Mouse (Mus musculus): Measurements from ENCODE around the gene Zfp26. TPM values are rescaled to one million over a fixed set of nuclear protein-coding genes. Genes with fewer than 3 reads are reported as not detected.

Gene Zfp26
- polyA plus RNA-seq, 1 experiment from 2014 or later: 32.7 TPM

- Histone ChIP-seq H3K9me3 (ENCODE audit: control insufficient read depth, low read depth, low read length) (no peaks in the 10 kb centered on the region), H3K36me3 (ENCODE audit: control insufficient read depth, insufficient read depth, low read length) (peaks cover 53% of the 10 kb centered on the region), H3K27me3 (ENCODE audit: control insufficient read depth, insufficient read depth, low read length) (no peaks in the 10 kb centered on the region), H3K27ac (ENCODE audit: low read length) (no peak overlapping the region), H3K4me2 (replicated peaks; ENCODE audit: low read depth, low read length) (no peak overlapping the region), H3K9ac (replicated peaks; ENCODE audit: low read depth, low read length) (no peak overlapping the region), H3K4me3 (ENCODE audit: low read depth, low read length) (no peak overlapping the region), H3K4me1 (ENCODE audit: control insufficient read depth, insufficient read depth, low read length) (no peaks in the 10 kb centered on the region)
- ATAC-seq (ENCODE audit: insufficient number of reproducible peaks, insufficient read depth, low FRiP score, low read depth): no peak
- 90% methylated on average over 1 of the region's 1 CpGs for WGBS
Observed at GRCm38 (mm10) chr9:20476632-20477031, 16.7 kb upstream of the Zfp26 start.

GRCm38 (mm10) chr9:20466761-20467442 is 6.9 kb upstream of the Zfp26 start:
- Histone ChIP-seq H3K27ac (ENCODE audit: low read length) (no peak overlapping the region), H3K36me3 (ENCODE audit: control insufficient read depth, insufficient read depth, low read length) (peaks cover 25% of the 10 kb centered on the region), H3K9me3 (ENCODE audit: control insufficient read depth, low read depth, low read length) (peaks cover 13% of the 10 kb centered on the region), H3K4me1 (ENCODE audit: control insufficient read depth, insufficient read depth, low read length) (no peaks in the 10 kb centered on the region), H3K27me3 (ENCODE audit: control insufficient read depth, insufficient read depth, low read length) (no peaks in the 10 kb centered on the region), H3K4me3 (ENCODE audit: low read depth, low read length) (no peak overlapping the region), H3K4me2 (replicated peaks; ENCODE audit: low read depth, low read length) (no peak overlapping the region), H3K9ac (replicated peaks; ENCODE audit: low read depth, low read length) (no peak overlapping the region)
- peak; percentile 46; the same call in 1 of the 2 replicates for ATAC-seq (ENCODE audit: insufficient number of reproducible peaks, insufficient read depth, low FRiP score, low read depth)
- WGBS: 55% methylated on average over 7 of the region's 7 CpGs

GRCm38 (mm10) chr9:20453647-20454046 is 6.3 kb downstream of the Zfp26 start:
- Histone ChIP-seq H3K4me3 (ENCODE audit: low read depth, low read length) (no peak overlapping the region), H3K27ac (ENCODE audit: low read length) (no peak overlapping the region), H3K9ac (replicated peaks; ENCODE audit: low read depth, low read length) (no peak overlapping the region), H3K36me3 (ENCODE audit: control insufficient read depth, insufficient read depth, low read length) (peaks cover 33% of the 10 kb centered on the region), H3K4me2 (replicated peaks; ENCODE audit: low read depth, low read length) (no peak overlapping the region), H3K9me3 (ENCODE audit: control insufficient read depth, low read depth, low read length) (no peaks in the 10 kb centered on the region), H3K4me1 (ENCODE audit: control insufficient read depth, insufficient read depth, low read length) (0 out of 2 replicates have a peak, but pooled peaks cover 3% of the 10 kb centered on the region), H3K27me3 (ENCODE audit: control insufficient read depth, insufficient read depth, low read length) (no peaks in the 10 kb centered on the region)
- no peak for ATAC-seq (ENCODE audit: insufficient number of reproducible peaks, insufficient read depth, low FRiP score, low read depth)
- 84% methylated on average over 4 of the region's 4 CpGs for WGBS

GRCm38 (mm10) chr9:20451493-20451892 is 8.5 kb downstream of the Zfp26 start:
- 86% methylated on average over 1 of the region's 1 CpGs for WGBS
- Histone ChIP-seq H3K9ac (replicated peaks; ENCODE audit: low read depth, low read length) (no peak overlapping the region), H3K4me1 (ENCODE audit: control insufficient read depth, insufficient read depth, low read length) (no peaks in the 10 kb centered on the region), H3K4me2 (replicated peaks; ENCODE audit: low read depth, low read length) (no peak overlapping the region), H3K4me3 (ENCODE audit: low read depth, low read length) (no peak overlapping the region), H3K27ac (ENCODE audit: low read length) (no peak overlapping the region), H3K27me3 (ENCODE audit: control insufficient read depth, insufficient read depth, low read length) (no peaks in the 10 kb centered on the region), H3K36me3 (ENCODE audit: control insufficient read depth, insufficient read depth, low read length) (peaks cover 26% of the 10 kb centered on the region), H3K9me3 (ENCODE audit: control insufficient read depth, low read depth, low read length) (no peaks in the 10 kb centered on the region)
- ATAC-seq (ENCODE audit: insufficient number of reproducible peaks, insufficient read depth, low FRiP score, low read depth): no peak

GRCm38 (mm10) chr9:20443183-20443783 is 16.7 kb downstream of the Zfp26 start:
- H3K9ac ChIP-seq (replicated peaks; ENCODE audit: low read depth, low read length): no peak overlapping the region
- H3K36me3 ChIP-seq (ENCODE audit: control insufficient read depth, insufficient read depth, low read length): peaks cover 66% of the 10 kb centered on the region
- 88% methylated on average over 4 of the region's 4 CpGs for WGBS
- no peak overlapping the region for H3K27ac ChIP-seq (ENCODE audit: low read length)
- H3K9me3 ChIP-seq (ENCODE audit: control insufficient read depth, low read depth, low read length): peaks cover 3% of the 10 kb centered on the region; the same call in 1 of the 2 replicates
- H3K27me3 ChIP-seq (ENCODE audit: control insufficient read depth, insufficient read depth, low read length): no peaks in the 10 kb centered on the region
- H3K4me3 ChIP-seq (ENCODE audit: low read depth, low read length): no peak overlapping the region
- no peak overlapping the region for H3K4me2 ChIP-seq (replicated peaks; ENCODE audit: low read depth, low read length)
- no peaks in the 10 kb centered on the region for H3K4me1 ChIP-seq (ENCODE audit: control insufficient read depth, insufficient read depth, low read length)
- ATAC-seq (ENCODE audit: insufficient number of reproducible peaks, insufficient read depth, low FRiP score, low read depth): no peak

GRCm38 (mm10) chr9:20430004-20430403 is 30.0 kb downstream of the Zfp26 start:
- ATAC-seq (ENCODE audit: insufficient number of reproducible peaks, insufficient read depth, low FRiP score, low read depth): no peak
- Histone ChIP-seq H3K4me1 (ENCODE audit: control insufficient read depth, insufficient read depth, low read length) (no peaks in the 10 kb centered on the region), H3K27ac (ENCODE audit: low read length) (no peak overlapping the region), H3K27me3 (ENCODE audit: control insufficient read depth, insufficient read depth, low read length) (no peaks in the 10 kb centered on the region), H3K4me3 (ENCODE audit: low read depth, low read length) (no peak overlapping the region), H3K36me3 (ENCODE audit: control insufficient read depth, insufficient read depth, low read length) (no peaks in the 10 kb centered on the region; the same call in 1 of the 2 replicates), H3K9ac (replicated peaks; ENCODE audit: low read depth, low read length) (no peak overlapping the region), H3K4me2 (replicated peaks; ENCODE audit: low read depth, low read length) (no peak overlapping the region), H3K9me3 (ENCODE audit: control insufficient read depth, low read depth, low read length) (no peaks in the 10 kb centered on the region)
- 88% methylated on average over 3 of the region's 3 CpGs for WGBS

GRCm38 (mm10) chr9:20411460-20411859 is 48.5 kb downstream of the Zfp26 start:
- H3K9me3 ChIP-seq (ENCODE audit: control insufficient read depth, low read depth, low read length): no peaks in the 10 kb centered on the region
- ATAC-seq (ENCODE audit: insufficient number of reproducible peaks, insufficient read depth, low FRiP score, low read depth): no peak
- H3K4me2 ChIP-seq (replicated peaks; ENCODE audit: low read depth, low read length): no peak overlapping the region
- 21% methylated on average over 1 of the region's 1 CpGs for WGBS
- no peak overlapping the region for H3K27ac ChIP-seq (ENCODE audit: low read length)
- H3K27me3 ChIP-seq (ENCODE audit: control insufficient read depth, insufficient read depth, low read length): no peaks in the 10 kb centered on the region
- H3K36me3 ChIP-seq (ENCODE audit: control insufficient read depth, insufficient read depth, low read length): no peaks in the 10 kb centered on the region
- H3K9ac ChIP-seq (replicated peaks; ENCODE audit: low read depth, low read length): no peak overlapping the region
- H3K4me3 ChIP-seq (ENCODE audit: low read depth, low read length): no peak overlapping the region
- no peaks in the 10 kb centered on the region for H3K4me1 ChIP-seq (ENCODE audit: control insufficient read depth, insufficient read depth, low read length)

GRCm38 (mm10) chr9:20409319-20409718 is 50.6 kb downstream of the Zfp26 start:
- H3K4me3 ChIP-seq (ENCODE audit: low read depth, low read length): no peak overlapping the region
- no peak overlapping the region for H3K27ac ChIP-seq (ENCODE audit: low read length)
- WGBS: 85% methylated on average over 2 of the region's 2 CpGs
- no peaks in the 10 kb centered on the region for H3K27me3 ChIP-seq (ENCODE audit: control insufficient read depth, insufficient read depth, low read length)
- H3K36me3 ChIP-seq (ENCODE audit: control insufficient read depth, insufficient read depth, low read length): no peaks in the 10 kb centered on the region
- ATAC-seq (ENCODE audit: insufficient number of reproducible peaks, insufficient read depth, low FRiP score, low read depth): no peak
- H3K9me3 ChIP-seq (ENCODE audit: control insufficient read depth, low read depth, low read length): no peaks in the 10 kb centered on the region
- H3K4me2 ChIP-seq (replicated peaks; ENCODE audit: low read depth, low read length): no peak overlapping the region
- no peaks in the 10 kb centered on the region for H3K4me1 ChIP-seq (ENCODE audit: control insufficient read depth, insufficient read depth, low read length)
- no peak overlapping the region for H3K9ac ChIP-seq (replicated peaks; ENCODE audit: low read depth, low read length)

Measured in stomach, embryonic 14.5 days (tissue).